Mouse (Mus musculus): Measurements from ENCODE around the gene Epm2aip1. TPM values are rescaled to one million over a fixed set of nuclear protein-coding genes. Genes with fewer than 3 reads are reported as not detected.

The Epm2aip1 gene
- total RNA-seq (2021) = 36.3 and 39.8 TPM in 2 replicates
- long read RNA-seq, experiment 1, full-length matches to known transcripts = 11 of 11 reads
- long read RNA-seq, experiment 1, partial matches to known transcripts = 0 of 11 reads
- long read RNA-seq, experiment 1, other reads (novel, unspliced or antisense) = 0 of 11 reads
- long read RNA-seq, experiment 2, full-length matches to known transcripts = 4 of 4 reads
- long read RNA-seq, experiment 2, partial matches to known transcripts = 0 of 4 reads
- long read RNA-seq, experiment 2, other reads (novel, unspliced or antisense) = 0 of 4 reads

DNA sequence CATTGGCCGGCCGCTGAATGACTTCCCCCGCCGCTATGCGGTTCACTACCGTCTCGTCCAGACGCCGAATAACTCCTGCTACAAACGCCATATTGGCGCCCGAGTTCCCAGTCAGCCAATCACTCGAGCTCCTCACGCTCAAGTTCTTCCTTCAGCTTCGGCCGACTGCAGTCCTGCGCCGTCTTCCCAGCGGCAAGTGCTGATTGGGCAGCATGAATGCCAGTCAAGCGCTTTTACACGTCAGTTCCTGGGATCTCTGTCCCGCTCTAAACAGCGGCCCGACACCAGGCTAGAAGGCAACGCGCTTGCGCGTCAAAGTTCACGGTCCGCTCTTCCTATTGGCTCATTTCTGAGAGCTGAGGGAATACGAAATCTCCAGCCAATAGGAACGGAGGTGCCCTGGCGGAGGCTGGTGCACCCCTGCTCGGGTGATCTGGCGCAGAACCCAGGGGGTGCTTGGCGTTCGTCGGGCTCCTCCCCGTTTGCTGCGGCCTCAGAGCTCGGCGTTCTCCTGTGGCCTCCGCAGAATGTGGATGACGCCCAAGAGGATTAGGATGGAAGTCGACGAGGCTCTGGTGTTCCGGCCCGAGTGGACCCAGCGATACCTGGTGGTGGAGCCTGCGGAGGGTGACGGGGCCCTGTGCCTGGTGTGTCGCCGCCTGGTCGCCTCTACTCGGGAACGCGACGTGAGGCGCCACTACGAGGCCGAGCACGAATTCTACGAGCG lies at the start of gene Epm2aip1, which contains the start of gene Mlh1:
Gene Epm2aip1 (plus strand): TSS at position 496 of the 727 bp plus-strand sequence.
Gene Mlh1 (minus strand): TSS at position 358 of the 727 bp plus-strand sequence.
- peak; percentile 99 for DNase-seq

GRCm38 (mm10) chr9:111223406-111223805 lies 48.3 kb upstream of the Epm2aip1 start:
- DNase-seq = no peak

DNA sequence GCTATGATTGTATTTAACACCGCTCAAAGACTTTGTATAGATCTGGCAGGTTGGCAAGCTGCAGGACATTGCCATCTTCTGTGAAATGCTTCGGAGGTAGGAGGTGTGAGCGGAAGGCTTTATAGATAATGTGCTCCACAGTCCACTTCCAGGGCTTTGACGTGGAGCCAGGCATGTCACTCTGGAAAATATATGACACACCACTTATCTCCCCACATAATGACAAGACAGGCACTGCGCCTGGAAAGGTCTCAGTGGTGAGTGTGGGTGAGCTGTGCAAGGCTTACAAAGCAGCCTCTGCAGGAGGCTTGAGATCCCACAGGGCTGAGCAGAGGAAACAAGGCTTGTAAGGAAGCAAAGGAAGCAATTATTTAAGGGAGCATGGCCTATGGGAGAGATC lies 43.3 kb upstream of the Epm2aip1 start:
- no peak for DNase-seq

DNA sequence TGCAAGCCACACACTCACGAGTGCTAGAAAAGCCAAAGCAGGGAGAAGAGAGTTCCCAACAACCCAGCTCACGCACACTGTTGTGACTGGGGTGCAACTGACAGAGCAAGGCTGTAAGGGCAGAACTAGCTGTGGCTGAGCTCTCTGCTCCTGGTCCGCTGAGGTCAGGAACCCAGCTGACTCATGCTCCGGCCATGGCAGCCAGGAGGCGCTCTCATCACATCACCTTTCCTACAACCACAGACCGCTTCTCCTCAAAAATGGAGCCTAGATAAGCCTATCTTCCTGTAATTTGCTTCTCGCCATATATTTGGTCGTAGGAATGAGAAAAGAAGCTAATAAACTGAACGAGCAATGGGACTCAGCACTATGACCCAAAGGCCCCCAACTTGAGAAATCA lies 37.0 kb upstream of the Epm2aip1 start:
- peak; percentile 32 for DNase-seq

GRCm38 (mm10) chr9:111237726-111238125 lies 34.0 kb upstream of the Epm2aip1 start:
- DNase-seq = no peak

DNA sequence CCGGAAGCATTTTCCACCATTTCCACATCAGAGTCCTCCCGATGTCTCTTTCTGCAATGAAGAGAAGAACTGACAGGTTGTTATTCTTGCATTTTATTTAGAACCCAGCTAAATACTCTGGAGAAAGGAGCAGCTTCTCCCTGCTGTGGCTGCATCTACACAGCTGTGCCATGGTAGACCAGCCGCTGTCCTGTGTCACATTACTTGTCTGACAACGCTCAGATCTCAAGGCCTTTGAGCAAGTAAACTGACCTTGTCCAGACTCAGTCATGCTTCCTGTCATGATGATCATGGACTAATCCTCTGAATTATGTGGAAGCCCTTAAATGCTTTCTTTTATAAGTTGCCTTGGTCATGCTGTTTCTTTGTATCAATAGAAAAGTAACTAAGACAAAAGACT lies 31.9 kb upstream of the Epm2aip1 start:
- peak; percentile 40 for DNase-seq

DNA sequence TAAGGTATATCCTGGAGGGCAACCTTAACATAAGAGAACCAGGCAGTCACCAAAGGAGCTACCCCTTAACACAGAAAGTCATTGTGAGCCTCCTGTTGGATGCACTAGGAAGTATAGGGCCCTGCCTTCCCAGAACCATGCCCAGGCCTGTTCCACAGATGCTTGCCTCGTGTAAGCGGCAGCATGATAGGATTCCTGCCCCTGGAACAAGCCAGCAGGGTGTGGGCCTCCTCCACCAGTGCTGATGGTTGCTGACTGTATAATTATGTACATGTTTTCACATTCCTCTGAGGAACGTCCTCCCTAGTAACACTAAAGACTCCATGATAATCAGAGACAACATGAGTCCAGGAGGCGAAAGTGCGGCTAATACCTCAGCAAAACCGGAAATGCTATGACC lies 28.3 kb upstream of the Epm2aip1 start:
- DNase-seq = no peak

GRCm38 (mm10) chr9:111245546-111245945 lies 26.2 kb upstream of the Epm2aip1 start:
- no peak for DNase-seq

DNA sequence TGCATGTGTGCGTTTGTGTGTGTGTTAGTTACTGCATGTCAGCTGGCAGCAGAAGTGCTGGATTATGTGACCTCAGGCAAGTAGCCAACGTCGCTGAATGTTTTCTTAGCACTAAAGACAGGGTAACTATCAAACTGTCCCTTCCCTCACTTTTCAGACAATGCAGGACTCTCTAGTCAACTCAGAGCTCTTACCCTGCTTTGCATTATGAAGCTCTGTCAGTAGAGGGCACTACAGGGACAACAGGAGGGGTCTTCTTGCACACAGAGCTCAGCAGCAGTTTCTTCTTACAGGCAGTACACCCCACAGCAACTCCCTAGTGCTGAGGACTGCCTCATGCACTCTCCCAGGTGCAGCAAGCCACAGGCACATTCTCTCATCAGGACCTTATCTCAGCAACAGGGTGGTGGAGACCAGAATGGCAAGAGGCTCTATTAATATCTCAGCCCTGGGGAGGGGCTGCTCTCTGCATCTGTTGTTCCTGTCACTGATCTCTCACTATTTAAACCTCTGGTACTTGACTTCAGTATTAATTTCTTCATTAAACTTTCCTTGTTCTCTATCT lies 24.0 kb upstream of the Epm2aip1 start:
- DNase-seq = no peak

- DNase-seq = no peak
Observed at GRCm38 (mm10) chr9:111252161-111252869, 19.4 kb upstream of the Epm2aip1 start.

- DNase-seq = no peak
Observed at GRCm38 (mm10) chr9:111260360-111260985, 11.3 kb upstream of the Epm2aip1 start.

- no peak for DNase-seq
Observed at GRCm38 (mm10) chr9:111261356-111261755, 10.4 kb upstream of the Epm2aip1 start.

DNA sequence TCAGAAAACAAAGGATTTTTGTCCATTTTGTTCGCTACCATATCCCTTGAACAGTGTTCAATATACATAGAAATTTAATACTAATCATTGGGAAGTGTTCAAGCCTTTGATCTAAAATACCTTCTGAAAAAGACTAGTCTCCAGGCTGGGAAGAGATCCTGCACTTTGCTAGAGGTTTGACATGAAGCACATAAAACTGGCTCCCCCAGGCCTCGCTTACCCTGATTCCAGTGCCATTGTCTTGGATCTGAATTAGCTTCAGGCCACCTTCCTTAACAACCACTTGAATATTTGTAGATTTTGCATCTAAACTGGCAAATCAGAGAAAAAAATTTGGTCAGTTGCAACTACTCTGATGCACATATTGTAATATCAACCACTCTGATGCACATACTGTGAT lies 3.7 kb upstream of the Epm2aip1 start:
- DNase-seq = no peak

DNA sequence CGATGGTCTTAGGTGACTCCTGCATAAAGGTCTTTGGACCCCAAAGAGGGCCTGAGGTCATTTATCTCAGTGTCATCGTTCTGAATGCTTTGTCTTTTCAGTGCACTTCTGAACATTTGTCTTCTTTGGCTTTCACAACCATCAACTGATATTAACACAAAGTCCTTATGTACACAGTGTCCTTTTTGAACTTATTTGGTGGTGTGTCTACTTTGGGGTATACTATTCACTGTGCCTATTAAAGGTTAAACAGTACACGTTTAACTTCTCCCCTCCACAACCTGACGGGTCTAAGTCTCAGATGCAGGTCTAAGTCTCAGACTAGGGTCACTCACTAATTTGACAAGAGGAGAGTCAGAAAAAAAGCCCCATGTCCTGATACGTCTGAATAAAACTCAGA lies 1.1 kb upstream of the Epm2aip1 start:
- no peak for DNase-seq

GRCm38 (mm10) chr9:111271056-111271433 lies 684 bp upstream of the Epm2aip1 start:
- peak; percentile 80 for DNase-seq

DNA sequence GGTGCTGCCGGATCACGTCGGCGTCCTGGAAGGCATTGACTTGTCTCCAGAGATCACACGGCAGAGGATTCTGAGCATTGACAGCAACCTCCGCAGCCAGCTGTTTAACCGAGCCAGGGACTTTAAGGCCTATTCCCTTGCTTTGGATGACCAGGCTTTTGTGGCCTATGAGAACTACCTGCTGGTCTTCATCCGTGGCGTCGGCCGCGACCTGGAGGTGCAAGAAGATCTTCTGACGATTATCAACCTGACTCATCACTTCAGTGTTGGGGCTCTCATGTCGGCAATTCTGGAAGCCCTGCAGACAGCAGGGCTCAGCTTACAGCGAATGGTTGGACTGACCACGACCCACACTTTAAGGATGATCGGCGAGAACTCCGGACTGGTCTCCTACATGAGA lies 627 bp downstream of the Epm2aip1 start:
- peak; percentile 40 for DNase-seq

- DNase-seq = no peak
Observed at GRCm38 (mm10) chr9:111272996-111273785, 1.5 kb downstream of the Epm2aip1 start.

DNA sequence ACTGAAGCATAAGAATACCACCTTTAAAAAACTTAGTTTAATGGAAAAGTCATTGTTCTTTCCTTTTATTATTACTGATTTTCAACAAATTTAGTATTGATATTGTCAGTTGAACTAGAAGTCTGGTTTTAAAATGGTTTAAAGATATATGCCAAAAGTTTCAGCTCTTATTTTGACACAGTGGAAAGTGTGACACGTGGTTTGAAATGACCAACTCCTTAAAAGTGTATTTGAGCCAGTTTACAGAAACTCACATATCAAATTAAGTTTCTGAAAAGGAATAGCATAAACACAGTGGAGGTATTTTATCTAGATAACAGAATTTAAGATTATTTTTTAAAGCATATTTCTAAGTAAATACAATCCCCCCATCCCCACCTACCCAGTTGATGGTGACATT lies 2.2 kb downstream of the Epm2aip1 start:
- DNase-seq = no peak

- DNase-seq = peak; percentile 58
Observed at GRCm38 (mm10) chr9:111275156-111275555, 3.4 kb downstream of the Epm2aip1 start.

- no peak for DNase-seq
Observed at GRCm38 (mm10) chr9:111285061-111285460, 13.3 kb downstream of the Epm2aip1 start.

DNA sequence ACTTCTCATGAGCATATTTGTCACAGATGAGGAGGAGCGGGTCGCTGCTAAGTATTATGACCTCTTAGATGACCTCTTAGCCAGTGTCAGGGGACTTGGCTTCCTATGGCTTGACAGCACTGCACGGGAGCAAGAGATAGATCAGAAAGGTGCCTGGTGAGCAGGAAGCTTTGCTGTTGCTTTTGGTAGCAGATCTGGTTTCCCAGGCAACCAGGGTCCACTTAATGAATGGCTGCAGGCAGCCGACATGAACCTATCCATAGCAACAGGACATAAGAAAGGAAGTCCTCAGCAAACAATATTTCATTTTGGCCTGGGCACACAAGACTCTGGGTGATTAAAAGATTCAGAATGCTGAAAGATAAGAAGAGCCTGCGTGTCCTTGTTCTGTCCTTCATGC lies 13.9 kb downstream of the Epm2aip1 start:
- DNase-seq = peak; percentile 38

All from adrenal gland, postnatal 14 days (tissue).